Mouse (Mus musculus) hindbrain, embryonic 14.5 days (tissue): ENCODE measurements around the gene Rims1. TPM values are rescaled to one million over a fixed set of nuclear protein-coding genes. Genes with fewer than 3 reads are reported as not detected.

Source experiments
- ATAC-seq: fragments of 200-750 bp; cut with Nextera tagmentation; 2 replicates; pipeline ENCODE4 v1.8.0; 2017; ENCODE audit warnings: moderate number of reproducible peaks, mild to moderate bottlenecking, moderate TSS enrichment, moderate library complexity; ENCODE audit not compliant: low FRiP score
- DNase-seq: peaks from one replicate; pipeline ENCODE4 v3.0.0-alpha.2; 2015; ENCODE audit warnings: low spot score
- H3K27ac ChIP-seq: fragments of 300-500 bp; sonication (generic); 2 replicates; pipeline ENCODE4 v1.5.1; 2014; ENCODE audit warnings: mild to moderate bottlenecking, moderate library complexity
- H3K27me3 ChIP-seq: fragments of 300-500 bp; sonication (generic); 2 replicates; pipeline ENCODE4 v1.6.1; 2014; ENCODE audit warnings: mild to moderate bottlenecking, low read length, mixed read lengths; ENCODE audit not compliant: control insufficient read depth, insufficient read depth
- H3K36me3 ChIP-seq: fragments of 300-500 bp; sonication (generic); replicated peaks from 2 replicates; pipeline ENCODE4 v1.6.1; 2014; ENCODE audit not compliant: control insufficient read depth, insufficient read depth
- H3K4me1 ChIP-seq: fragments of 300-500 bp; sonication (generic); replicated peaks from 2 replicates; pipeline ENCODE4 v1.6.1; 2014; ENCODE audit warnings: antibody characterized with exemption, low read length, mixed read lengths; ENCODE audit not compliant: control insufficient read depth, insufficient read depth
- H3K4me2 ChIP-seq: fragments of 300-500 bp; sonication (generic); replicated peaks from 2 replicates; pipeline ENCODE4 v1.6.1; 2014; ENCODE audit warnings: mild to moderate bottlenecking, moderate library complexity
- H3K4me3 ChIP-seq: fragments of 300-500 bp; sonication (generic); replicated peaks from 2 replicates; pipeline ENCODE4 v1.5.1; 2014; ENCODE audit warnings: mild to moderate bottlenecking, low read length
- H3K9ac ChIP-seq: fragments of 300-500 bp; sonication (generic); 2 replicates; pipeline ENCODE4 v1.6.1; 2014
- H3K9me3 ChIP-seq: fragments of 300-500 bp; sonication (generic); 2 replicates; pipeline ENCODE4 v1.6.1; 2016; ENCODE audit warnings: low read length; ENCODE audit not compliant: control insufficient read depth
- WGBS: fragments of 180-500 bp; shearing (Covaris S2); extraction: QIAGEN DNeasy Blood & Tissue Kit; methylation state at CpG from one replicate; pipeline ENCODE4 v1.1.7; 2014; 5-methylcytosine and 5-hydroxymethylcytosine counted together
- polyA plus RNA-seq: library from polyadenylated mRNA; unstranded; fragments of >200 nt; fragmentation: Nextera tagmentation; extraction: Ambion mirVana; gene quantifications from 2 replicates; pipeline ENCODE4 v1.2.1, GENCODE M21; 2014

Gene Rims1
- polyA plus RNA-seq, 1 experiment from 2014 or later: 24.5 TPM

GRCm38 (mm10) chr1:22787616-22788015, 18.2 kb downstream of the Rims1 start:
- Histone ChIP-seq H3K9me3 (no peaks in the 10 kb centered on the region), H3K36me3 (no peaks in the 10 kb centered on the region), H3K27me3 (no peaks in the 10 kb centered on the region), H3K9ac (no peak overlapping the region), H3K27ac (no peak overlapping the region), H3K4me3 (no peak overlapping the region), H3K4me1 (peaks cover 7% of the 10 kb centered on the region; the same call in 1 of the 2 replicates), H3K4me2 (no peak overlapping the region)
- ATAC-seq (no peak), DNase-seq (no peak)
- WGBS: 96% methylated on average over 5 of the region's 5 CpGs

- H3K27ac ChIP-seq: no peak overlapping the region
Observed at GRCm38 (mm10) chr1:22770530-22771254, 35.1 kb downstream of the Rims1 start.

GRCm38 (mm10) chr1:22763376-22763775, 42.4 kb downstream of the Rims1 start:
- Histone ChIP-seq H3K4me1 (no peaks in the 10 kb centered on the region), H3K9me3 (no peaks in the 10 kb centered on the region), H3K27ac (no peak overlapping the region), H3K36me3 (no peaks in the 10 kb centered on the region), H3K4me2 (no peak overlapping the region), H3K4me3 (no peak overlapping the region), H3K9ac (no peak overlapping the region), H3K27me3 (no peaks in the 10 kb centered on the region)
- ATAC-seq (no peak), DNase-seq (no peak)
- 93% methylated on average over 4 of the region's 4 CpGs for WGBS

More at GRCm38 (mm10) chr1:22770530-22771254, 35.1 kb downstream of the Rims1 start:
- ATAC-seq (no peak), DNase-seq (no peak)
- H3K4me2 ChIP-seq: no peak overlapping the region
- no peak overlapping the region for H3K9ac ChIP-seq
- no peak overlapping the region for H3K4me3 ChIP-seq
- H3K4me1 ChIP-seq: 0 out of 2 replicates have a peak, but pooled peaks cover 3% of the 10 kb centered on the region
- H3K9me3 ChIP-seq: no peaks in the 10 kb centered on the region
- no peaks in the 10 kb centered on the region for H3K36me3 ChIP-seq
- 54% methylated on average over 7 of the region's 7 CpGs for WGBS
- no peaks in the 10 kb centered on the region for H3K27me3 ChIP-seq

GRCm38 (mm10) chr1:22762780-22763179, 43.0 kb downstream of the Rims1 start:
- no peaks in the 10 kb centered on the region for H3K4me1 ChIP-seq
- no peak for ATAC-seq
- no peak overlapping the region for H3K27ac ChIP-seq
- no peaks in the 10 kb centered on the region for H3K9me3 ChIP-seq
- WGBS: 57% methylated on average over 5 of the region's 5 CpGs
- no peaks in the 10 kb centered on the region for H3K27me3 ChIP-seq
- H3K36me3 ChIP-seq: no peaks in the 10 kb centered on the region
- no peak overlapping the region for H3K9ac ChIP-seq
- DNase-seq: no peak
- no peak overlapping the region for H3K4me3 ChIP-seq
- no peak overlapping the region for H3K4me2 ChIP-seq

GRCm38 (mm10) chr1:22750536-22750935, 55.3 kb downstream of the Rims1 start:
- Histone ChIP-seq H3K9ac (no peak overlapping the region), H3K4me3 (no peak overlapping the region), H3K27ac (no peak overlapping the region), H3K4me2 (no peak overlapping the region), H3K27me3 (no peaks in the 10 kb centered on the region), H3K9me3 (no peaks in the 10 kb centered on the region), H3K36me3 (no peaks in the 10 kb centered on the region), H3K4me1 (no peaks in the 10 kb centered on the region)
- ATAC-seq (no peak), DNase-seq (no peak)
- WGBS: 79% methylated on average over 2 of the region's 2 CpGs

- H3K4me3 ChIP-seq: no peak overlapping the region
- H3K4me1 ChIP-seq: no peaks in the 10 kb centered on the region
- H3K36me3 ChIP-seq: no peaks in the 10 kb centered on the region
- no peak overlapping the region for H3K4me2 ChIP-seq
- 93% methylated on average over 5 of the region's 5 CpGs for WGBS
- no peaks in the 10 kb centered on the region for H3K9me3 ChIP-seq
- no peak overlapping the region for H3K27ac ChIP-seq
- ATAC-seq (no peak), DNase-seq (no peak)
- H3K9ac ChIP-seq: no peak overlapping the region
- H3K27me3 ChIP-seq: no peaks in the 10 kb centered on the region
Observed at GRCm38 (mm10) chr1:22744655-22745054, 61.1 kb downstream of the Rims1 start.

GRCm38 (mm10) chr1:22737491-22737890, 68.3 kb downstream of the Rims1 start:
- DNase-seq (no peak), ATAC-seq (no peak)
- Histone ChIP-seq H3K36me3 (no peaks in the 10 kb centered on the region), H3K27me3 (no peaks in the 10 kb centered on the region), H3K9me3 (no peaks in the 10 kb centered on the region), H3K9ac (no peak overlapping the region), H3K4me3 (no peak overlapping the region), H3K4me1 (no peaks in the 10 kb centered on the region), H3K4me2 (no peak overlapping the region), H3K27ac (no peak overlapping the region)
- 92% methylated on average over 6 of the region's 6 CpGs for WGBS

- Histone ChIP-seq H3K27ac (no peak overlapping the region), H3K9ac (no peak overlapping the region), H3K36me3 (no peaks in the 10 kb centered on the region), H3K9me3 (no peaks in the 10 kb centered on the region), H3K4me2 (no peak overlapping the region), H3K4me3 (no peak overlapping the region), H3K4me1 (no peaks in the 10 kb centered on the region), H3K27me3 (no peaks in the 10 kb centered on the region)
- WGBS: 91% methylated on average over 2 of the region's 2 CpGs
- ATAC-seq (no peak), DNase-seq (no peak)
Observed at GRCm38 (mm10) chr1:22734429-22734828, 71.4 kb downstream of the Rims1 start.

GRCm38 (mm10) chr1:22733281-22733680, 72.5 kb downstream of the Rims1 start:
- Histone ChIP-seq H3K27ac (no peak overlapping the region), H3K36me3 (no peaks in the 10 kb centered on the region), H3K4me2 (no peak overlapping the region), H3K27me3 (no peaks in the 10 kb centered on the region), H3K9me3 (no peaks in the 10 kb centered on the region), H3K4me3 (no peak overlapping the region), H3K9ac (no peak overlapping the region), H3K4me1 (no peaks in the 10 kb centered on the region)
- 90% methylated on average over 1 of the region's 1 CpGs for WGBS
- DNase-seq (no peak), ATAC-seq (no peak)

- WGBS: 87% methylated on average over 4 of the region's 4 CpGs
- no peak for ATAC-seq
- Histone ChIP-seq H3K27me3 (no peaks in the 10 kb centered on the region), H3K27ac (no peak overlapping the region), H3K4me3 (no peak overlapping the region), H3K36me3 (no peaks in the 10 kb centered on the region), H3K9ac (no peak overlapping the region), H3K9me3 (no peaks in the 10 kb centered on the region), H3K4me1 (no peaks in the 10 kb centered on the region), H3K4me2 (no peak overlapping the region)
- no peak for DNase-seq
Observed at GRCm38 (mm10) chr1:22728207-22728606, 77.6 kb downstream of the Rims1 start.
